Mouse (Mus musculus) frontal cortex, postnatal 14 days (tissue): ENCODE measurements around the gene 1600012H06Rik.
A peak's percentile ranks its signal among the peaks of the same experiment; 100 is the strongest.
"Not testable (repeated sequence)": the region's sequence is repeated elsewhere in the genome, so short reads cannot be mapped to it uniquely, and the experiment has no call there.

Experiments used
- DNase-seq, 2 experiments: peaks; one replicate each; pipeline ENCODE4 v3.0.0; 2022; ENCODE audit warnings: low spot score in 2 of 2

The 1600012H06Rik gene

DNA sequence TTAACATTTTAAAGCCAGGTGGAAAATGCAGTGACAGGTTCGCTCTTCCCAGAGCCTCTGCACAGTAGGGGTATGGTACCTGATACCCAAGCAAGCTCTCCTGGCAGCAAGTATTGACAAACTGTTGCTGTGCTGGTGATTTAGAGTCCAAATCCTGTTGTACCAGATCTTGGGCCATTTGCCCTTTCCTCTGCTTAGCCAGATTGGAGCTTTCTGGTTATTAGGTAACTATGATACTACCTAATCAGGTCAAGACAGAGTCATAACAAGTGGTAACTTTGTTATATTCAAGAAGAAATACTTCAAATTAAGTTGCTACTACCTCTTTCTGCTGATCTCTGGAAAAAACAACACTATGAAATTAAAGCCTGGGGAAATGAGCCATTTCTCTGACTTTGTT lies 1.6 kb downstream of the 1600012H06Rik start:
- DNase-seq, result no peak

DNA sequence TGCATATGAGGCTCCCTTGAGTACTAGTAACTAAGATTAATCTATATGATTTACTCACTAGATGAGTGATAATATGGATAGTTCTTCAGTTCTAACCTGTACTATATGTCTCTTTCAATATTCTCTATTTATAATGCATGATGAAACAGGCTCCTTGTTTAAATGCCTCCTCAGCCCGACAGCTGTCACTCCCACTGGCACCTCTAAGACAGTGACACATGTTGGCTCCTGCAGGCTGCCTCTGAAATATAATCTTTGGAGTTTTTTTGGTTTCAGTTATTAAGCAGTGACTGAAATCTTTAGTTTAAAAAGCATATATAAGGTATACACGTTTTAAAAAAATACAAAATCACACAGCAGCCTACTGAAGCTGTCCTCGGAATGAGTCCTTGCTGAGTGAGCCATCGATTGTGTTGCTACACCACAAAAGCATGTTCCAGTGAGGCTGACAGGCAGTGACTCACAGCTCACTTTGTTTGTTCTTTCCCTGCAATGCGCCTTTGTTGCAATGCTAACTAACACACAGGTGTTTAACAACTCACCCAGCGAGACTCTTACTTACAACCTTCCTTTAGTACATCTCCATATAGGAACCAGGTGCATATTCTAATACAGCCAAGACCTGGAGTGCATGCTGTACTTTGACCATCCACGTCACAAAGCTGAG lies 6.3 kb downstream of the 1600012H06Rik start:
- DNase-seq, result no peak

DNA sequence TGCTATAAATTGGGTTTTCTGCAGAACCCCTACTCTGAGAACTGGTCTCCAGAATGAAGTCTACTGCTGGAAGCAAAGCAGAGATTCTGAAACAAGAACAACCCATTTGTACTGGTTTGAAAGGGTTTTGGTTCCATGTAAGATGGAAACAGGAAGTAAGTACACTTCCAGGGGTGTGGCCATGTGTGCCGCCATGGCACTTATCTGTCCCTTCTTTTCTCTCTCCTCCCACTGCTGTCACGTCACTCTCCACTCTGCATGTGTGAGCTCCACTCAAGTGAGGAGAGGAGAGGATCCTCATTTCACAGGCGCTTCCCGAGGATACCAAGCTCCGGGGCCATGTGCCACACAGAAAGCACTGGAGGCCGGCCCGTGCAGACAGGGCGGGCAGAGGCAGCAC lies 10.5 kb downstream of the 1600012H06Rik start:
- DNase-seq, result no peak

GRCm38 (mm10) chr17:14958686-14959327 lies 15.8 kb downstream of the 1600012H06Rik start:
- DNase-seq, result no peak

GRCm38 (mm10) chr17:14959979-14960378 lies 17.0 kb downstream of the 1600012H06Rik start:
- no peak for DNase-seq

- no peak for DNase-seq
Observed at GRCm38 (mm10) chr17:14960520-14960919, 17.5 kb downstream of the 1600012H06Rik start.

DNA sequence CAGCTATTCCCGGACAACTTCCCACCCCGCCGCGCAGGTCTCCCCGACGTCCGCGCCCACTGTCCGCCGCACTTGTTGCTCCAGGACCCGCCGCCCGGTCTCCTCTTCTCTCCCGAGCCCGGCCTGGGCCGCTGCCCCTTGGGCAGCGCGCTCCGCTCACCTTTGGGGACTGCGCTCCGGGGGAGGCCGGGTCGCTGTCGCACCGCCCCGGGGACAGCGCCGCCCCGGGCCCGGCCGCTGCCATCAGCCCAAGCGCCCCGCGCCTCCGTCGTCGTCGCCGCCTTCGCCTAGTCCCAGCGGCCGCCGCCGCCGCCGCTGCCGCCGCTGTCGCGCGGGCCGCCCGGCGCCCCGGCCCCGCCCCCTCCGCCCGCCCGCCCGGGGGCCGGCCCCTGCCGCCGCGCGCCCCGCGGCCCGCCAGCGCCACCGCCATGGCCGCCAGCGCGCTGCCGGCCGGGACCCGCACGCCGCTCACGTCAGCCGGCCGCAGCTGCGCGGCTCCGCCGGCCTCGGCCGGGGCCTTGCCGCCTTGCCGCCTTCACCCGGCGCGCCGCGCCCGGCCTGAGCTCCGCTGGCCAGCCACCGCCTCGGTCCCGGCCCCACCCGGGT lies 18.1 kb downstream of the 1600012H06Rik start, which contains the start of gene Phf10:
Phf10 (minus strand) TSS at position 323 of the 606 bp plus-strand sequence.
- DNase-seq, result peak in 1 of 2 experiments; percentile 24

GRCm38 (mm10) chr17:14961557-14962154 lies 18.7 kb downstream of the 1600012H06Rik start:
- DNase-seq, result not testable (repeated sequence)

DNA sequence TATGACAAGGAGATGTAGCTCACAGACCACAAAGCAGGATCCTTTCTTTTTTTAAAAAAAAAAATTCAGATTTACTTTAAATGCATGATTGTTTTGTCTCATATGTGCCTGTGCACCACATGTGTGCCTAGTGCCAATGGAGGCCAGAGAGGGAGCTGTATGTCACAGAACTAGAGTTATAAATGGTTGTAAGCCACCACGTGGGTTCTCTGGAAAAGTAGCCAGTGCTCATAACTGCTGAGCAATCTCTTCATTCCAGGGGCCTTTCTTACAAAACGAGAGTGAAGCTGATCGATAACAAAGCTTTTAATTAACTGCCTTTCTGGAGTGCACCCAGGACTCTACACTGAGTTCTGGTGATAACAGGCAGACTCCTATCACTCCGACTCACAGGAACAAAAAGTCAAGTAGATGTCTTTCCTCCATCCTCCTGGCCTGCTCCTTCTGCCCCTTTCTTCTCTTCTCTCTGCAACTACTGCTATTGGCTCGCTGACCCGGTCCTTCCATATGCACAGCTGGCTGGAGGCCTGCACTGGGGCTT lies 25.5 kb downstream of the 1600012H06Rik start:
- DNase-seq, result not testable (repeated sequence)

DNA sequence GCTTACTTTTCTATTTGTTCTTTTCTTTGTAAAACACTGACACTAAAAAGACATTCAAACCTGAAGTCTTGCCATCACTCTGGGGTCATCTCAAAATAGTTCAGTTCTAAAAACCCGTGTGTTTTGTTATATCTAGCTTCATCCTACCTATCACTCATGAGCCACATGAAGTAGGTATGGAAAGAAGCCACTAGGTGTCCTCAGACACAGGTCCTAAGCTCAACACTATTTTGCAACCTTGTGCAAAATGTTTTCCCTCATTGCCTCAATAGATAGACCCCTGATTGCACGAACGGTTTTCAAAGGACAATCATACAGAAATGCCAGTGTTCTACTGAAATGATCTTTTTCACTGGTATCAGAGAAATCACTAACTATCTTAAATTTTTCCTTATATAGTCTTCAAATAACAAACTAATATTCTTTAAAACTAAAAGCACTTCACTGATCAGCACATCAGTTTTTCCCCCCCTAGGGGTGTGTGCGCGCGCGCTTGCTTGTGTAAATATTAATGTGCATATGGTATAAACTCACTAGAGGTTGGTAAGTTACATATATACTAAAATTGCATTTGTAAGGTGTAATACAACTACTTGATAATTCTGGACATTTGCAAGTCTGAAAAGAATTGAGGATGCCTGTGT lies 34.9 kb downstream of the 1600012H06Rik start:
- DNase-seq, result not testable (repeated sequence)

DNA sequence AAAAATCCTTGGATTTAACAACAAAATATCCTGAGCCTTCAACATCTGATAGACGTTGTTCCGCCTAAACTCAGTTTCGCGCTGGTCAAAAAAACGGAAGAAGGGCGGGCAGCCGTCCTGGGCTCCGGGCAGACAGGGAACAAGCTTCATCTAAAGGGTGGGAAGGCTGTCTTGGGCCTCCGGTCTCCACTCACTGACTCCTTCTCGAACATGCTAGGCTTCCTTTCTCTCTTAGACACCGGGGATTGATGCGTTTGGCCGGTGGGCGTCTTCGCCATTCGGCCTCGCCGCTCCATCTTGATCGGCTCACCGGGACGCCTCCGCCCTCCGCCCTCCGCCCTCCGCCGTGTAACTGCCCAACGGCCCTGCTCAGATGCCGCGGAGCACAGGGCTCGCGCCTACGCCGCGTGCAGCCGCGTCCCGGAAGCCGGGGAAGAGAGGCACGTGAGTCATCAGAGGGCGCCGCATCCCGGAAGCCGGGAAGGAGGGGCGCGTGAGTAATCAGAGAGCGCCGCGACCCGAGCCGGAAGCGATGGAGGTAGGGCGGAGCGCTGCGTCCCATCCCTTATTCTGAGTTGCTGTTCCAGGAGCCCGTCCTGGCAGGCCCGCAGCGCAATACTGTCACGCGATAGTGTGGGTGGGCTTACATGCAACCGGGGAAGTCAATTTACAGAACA lies 35.5 kb downstream of the 1600012H06Rik start, which contains the start of the genes 9030025P20Rik and Gm3417:
9030025P20Rik (plus strand) TSS at position 107 of the 677 bp plus-strand sequence.
Gm3417 (minus strand) TSS at position 429 of the 677 bp plus-strand sequence.
- not testable (repeated sequence) for DNase-seq

GRCm38 (mm10) chr17:14990116-14990702 lies 47.2 kb downstream of the 1600012H06Rik start:
- DNase-seq, result peak in 1 of 2 experiments; percentile 3

DNA sequence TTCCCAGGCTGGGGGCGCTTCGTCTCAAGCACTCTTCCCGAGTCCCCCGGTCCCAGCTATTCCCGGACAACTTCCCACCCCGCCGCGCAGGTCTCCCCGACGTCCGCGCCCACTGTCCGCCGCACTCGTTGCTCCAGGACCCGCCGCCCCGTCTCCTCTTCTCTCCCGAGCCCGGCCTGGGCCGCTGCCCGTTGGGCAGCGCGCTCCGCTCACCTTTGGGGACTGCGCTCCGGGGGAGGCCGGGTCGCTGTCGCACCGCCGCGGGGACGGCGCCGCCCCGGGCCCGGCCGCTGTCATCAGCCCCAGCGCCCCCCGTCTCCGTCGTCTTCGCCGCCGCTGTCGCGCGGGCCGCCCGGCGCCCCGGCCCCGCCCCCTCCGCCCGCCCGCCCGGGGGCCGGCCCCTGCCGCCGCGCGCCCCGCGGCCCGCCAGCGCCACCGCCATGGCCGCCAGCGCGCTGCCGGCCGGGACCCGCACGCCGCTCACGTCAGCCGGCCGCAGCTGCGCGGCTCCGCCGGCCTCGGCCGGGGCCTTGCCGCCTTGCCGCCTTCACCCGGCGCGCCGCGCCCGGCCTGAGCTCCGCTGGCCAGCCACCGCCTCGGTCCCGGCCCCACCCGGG lies 49.6 kb downstream of the 1600012H06Rik start:
- DNase-seq, result not testable (repeated sequence)

- DNase-seq, result not testable (repeated sequence)
Observed at GRCm38 (mm10) chr17:14993139-14993832, 50.3 kb downstream of the 1600012H06Rik start.

DNA sequence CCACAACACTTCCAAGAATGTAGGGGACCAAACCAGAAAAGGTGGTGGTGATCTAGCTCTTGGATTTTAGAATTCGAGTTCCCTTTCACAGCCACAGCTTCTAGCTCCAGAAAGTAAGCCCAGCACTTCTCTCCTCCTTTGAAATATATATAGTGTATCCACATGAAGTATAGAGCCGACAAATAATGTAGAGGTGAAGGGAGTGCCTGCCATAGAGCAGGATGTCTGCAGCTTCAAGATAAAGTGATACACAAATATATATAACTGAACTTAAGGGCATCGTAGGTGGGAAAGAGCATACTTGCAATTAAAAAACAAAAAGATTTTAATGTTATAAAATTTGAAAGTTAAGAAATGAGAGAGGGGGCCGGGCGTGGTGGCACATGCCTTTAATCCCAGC lies 51.2 kb downstream of the 1600012H06Rik start:
- DNase-seq, result not testable (repeated sequence)

GRCm38 (mm10) chr17:15000047-15000446 lies 57.1 kb downstream of the 1600012H06Rik start:
- not testable (repeated sequence) for DNase-seq

DNA sequence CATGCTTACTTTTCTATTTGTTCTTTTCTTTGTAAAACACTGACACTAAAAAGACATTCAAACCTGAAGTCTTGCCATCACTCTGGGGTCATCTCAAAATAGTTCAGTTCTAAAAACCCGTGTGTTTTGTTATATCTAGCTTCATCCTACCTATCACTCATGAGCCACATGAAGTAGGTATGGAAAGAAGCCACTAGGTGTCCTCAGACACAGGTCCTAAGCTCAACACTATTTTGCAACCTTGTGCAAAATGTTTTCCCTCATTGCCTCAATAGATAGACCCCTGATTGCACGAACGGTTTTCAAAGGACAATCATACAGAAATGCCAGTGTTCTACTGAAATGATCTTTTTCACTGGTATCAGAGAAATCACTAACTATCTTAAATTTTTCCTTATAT lies 66.1 kb downstream of the 1600012H06Rik start:
- DNase-seq, result not testable (repeated sequence)
